Mouse (Mus musculus): ENCODE measurements around the gene Edem1.

DNA sequence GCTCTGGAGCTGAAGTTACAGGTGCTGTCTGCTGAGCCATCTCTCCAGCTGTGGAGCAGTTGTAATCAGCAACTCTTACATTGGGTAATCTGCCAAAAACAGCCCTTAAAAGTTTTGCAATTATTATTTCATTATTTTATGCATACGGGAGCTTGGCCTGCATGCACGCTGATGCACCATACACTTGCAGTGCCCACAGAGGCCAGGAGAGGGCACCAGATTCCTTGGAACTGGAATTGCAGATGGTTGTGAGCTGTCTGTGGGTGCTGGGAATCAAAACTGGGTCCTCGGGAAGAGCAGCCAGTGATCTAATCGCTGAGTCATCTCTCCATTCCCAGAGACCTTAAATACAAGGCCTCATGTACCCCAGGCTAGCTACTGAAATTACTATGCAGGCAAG lies 52.6 kb downstream of the Edem1 start:
- TF ChIP-seq POLR2A (IDR thresholded peaks at IDR 0.05; ENCODE audit: insufficient read depth, low read depth, low read length) (no peak), CTCF (IDR thresholded peaks at IDR 0.05; ENCODE audit: insufficient read depth, low read depth, low read length) (no peak)

All from olfactory bulb, adult 2 months (tissue).